Mouse (Mus musculus): ENCODE data around the gene Gm10487. TPM values are rescaled to one million over a fixed set of nuclear protein-coding genes. Genes with fewer than 3 reads are reported as not detected.
"Not testable (repeated sequence)": the region's sequence is repeated elsewhere in the genome, so short reads cannot be mapped to it uniquely, and the experiment has no call there.

The Gm10487 gene
- not detected in 2 replicates for polyA plus RNA-seq (2012; rRNA removed)

GRCm38 (mm10) chrX:30843369-30843768 lies at the start of gene Gm10487:
TSS of gene Gm10487 (minus strand) at chrX:30843469.
- DNase-seq (ENCODE audit: low read depth): not testable (repeated sequence)

Measured in gonadal fat pad, adult 2 months (tissue).